Mouse (Mus musculus) olfactory bulb, adult 2 months (tissue): ENCODE measurements around the gene Hopx.

ENCODE experiments used
- CTCF ChIP-seq: fragments of 200-500 bp; IDR thresholded peaks from 2 replicates; pipeline ENCODE4 v1.5.1; 2012; ENCODE audit warnings: low read depth, mild to moderate bottlenecking, low read length, moderate library complexity; ENCODE audit not compliant: insufficient read depth
- POLR2A ChIP-seq: fragments of 200-500 bp; IDR thresholded peaks from 2 replicates; pipeline ENCODE4 v1.6.1; 2012; ENCODE audit warnings: mild to moderate bottlenecking, low read depth, low read length, moderate library complexity; ENCODE audit not compliant: insufficient read depth

DNA sequence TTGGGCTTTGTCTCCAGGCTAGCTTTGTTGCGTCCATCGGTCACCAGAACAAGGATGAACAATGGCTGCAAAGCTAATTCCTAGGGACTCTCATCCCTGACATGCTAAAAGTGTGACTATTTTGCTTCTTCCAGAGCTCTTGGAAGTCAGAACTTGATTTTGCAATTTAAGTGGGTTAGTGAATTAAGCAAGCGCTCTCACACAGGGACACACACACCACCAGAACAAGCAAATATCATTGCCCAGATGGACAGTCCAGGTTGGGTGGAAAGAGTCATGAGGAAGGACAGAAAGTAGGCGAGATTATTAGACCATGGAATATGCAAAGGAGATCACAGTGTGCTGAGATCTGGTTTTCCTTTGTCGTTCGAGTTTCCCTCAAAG, 14.9 kb downstream of the Hopx start:
- no peak for TF ChIP-seq CTCF
- TF ChIP-seq POLR2A = no peak
